Mouse (Mus musculus): ENCODE data around the gene P4hb. TPM values are rescaled to one million over a fixed set of nuclear protein-coding genes. Genes with fewer than 3 reads are reported as not detected.

P4hb gene
- total RNA-seq (2014; fragmentation: Nextera tagmentation) = 236 and 270 TPM in 2 replicates
- 334 and 373 TPM in 2 replicates for total RNA-seq (2017)

GRCm38 (mm10) chr11:120572752-120573584 is at the start of gene P4hb:
Gene P4hb (minus strand): TSS chr11:120573253.
- ATAC-seq (replicated peaks; ENCODE audit: low FRiP score, low TSS enrichment, poor library complexity, severe bottlenecking) = peak; percentile 87

- no peak for ATAC-seq (replicated peaks; ENCODE audit: low FRiP score, low TSS enrichment, poor library complexity, severe bottlenecking)
Measured at GRCm38 (mm10) chr11:120622805-120623204, 49.8 kb upstream of the P4hb start.

DNA sequence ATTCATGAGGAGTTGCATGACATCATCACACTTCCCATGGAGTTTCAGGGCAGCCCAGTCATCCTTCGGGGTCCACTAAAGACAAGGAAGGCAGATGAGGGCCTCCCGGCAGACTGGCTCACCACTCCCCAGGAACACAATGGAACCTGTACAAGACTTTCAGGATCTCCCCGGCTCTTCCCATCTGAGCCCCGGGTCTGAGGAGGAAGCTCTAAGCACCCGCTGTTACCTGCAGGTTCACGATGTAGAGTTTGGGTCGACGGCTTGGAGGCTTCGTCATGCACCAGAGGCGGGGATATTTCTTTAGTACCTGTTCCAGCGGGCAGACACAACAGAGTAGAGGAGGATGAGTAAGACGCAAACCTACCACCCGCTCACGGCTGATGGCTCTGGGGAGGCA is 47.1 kb upstream of the P4hb start:
- no peak for ATAC-seq (replicated peaks; ENCODE audit: low FRiP score, low TSS enrichment, poor library complexity, severe bottlenecking)

- no peak for ATAC-seq (replicated peaks; ENCODE audit: low FRiP score, low TSS enrichment, poor library complexity, severe bottlenecking)
Measured at GRCm38 (mm10) chr11:120618619-120619535, 45.8 kb upstream of the P4hb start.

- peak; percentile 84 for ATAC-seq (replicated peaks; ENCODE audit: low FRiP score, low TSS enrichment, poor library complexity, severe bottlenecking)
Measured at GRCm38 (mm10) chr11:120617519-120618112, 44.6 kb upstream of the P4hb start, which contains the start of gene Pcyt2. Gene Pcyt2 (minus strand): TSS chr11:120617936.

DNA sequence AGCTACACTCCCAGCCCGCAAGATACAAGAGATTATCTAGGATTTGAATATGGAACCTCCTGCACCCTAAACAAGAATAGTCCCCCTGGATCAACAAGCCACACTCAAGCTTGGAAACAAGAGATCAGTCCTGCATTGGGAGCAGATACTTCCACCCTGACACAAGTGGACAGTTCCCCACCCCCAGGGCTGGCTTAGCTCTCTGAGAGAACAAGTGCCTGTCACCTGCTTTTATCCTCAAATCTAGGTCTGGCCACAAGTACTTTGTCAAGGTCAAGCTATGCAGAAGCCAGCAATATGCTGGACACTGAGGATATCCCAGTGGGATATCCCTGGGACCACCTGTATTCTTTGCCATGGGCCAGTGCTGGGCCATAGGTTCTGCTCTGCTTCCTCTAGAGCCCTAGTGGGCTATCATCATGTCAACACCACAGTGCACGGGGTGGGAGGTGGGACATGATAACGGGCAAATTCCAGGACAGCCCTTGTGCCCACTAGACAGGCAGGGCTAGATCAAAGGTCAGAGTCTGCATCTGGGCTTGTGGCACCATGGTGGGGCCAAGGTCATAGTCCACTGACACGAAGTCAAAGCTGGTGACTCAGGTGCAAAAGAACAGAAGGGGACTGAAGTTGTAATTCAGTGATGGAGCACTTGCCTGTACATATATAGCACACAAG is 43.7 kb upstream of the P4hb start:
- ATAC-seq (replicated peaks; ENCODE audit: low FRiP score, low TSS enrichment, poor library complexity, severe bottlenecking) = peak; percentile 27

GRCm38 (mm10) chr11:120615606-120616203 is 42.7 kb upstream of the P4hb start:
- ATAC-seq (replicated peaks; ENCODE audit: low FRiP score, low TSS enrichment, poor library complexity, severe bottlenecking) = no peak

GRCm38 (mm10) chr11:120615167-120615566 is 42.1 kb upstream of the P4hb start:
- ATAC-seq (replicated peaks; ENCODE audit: low FRiP score, low TSS enrichment, poor library complexity, severe bottlenecking) = no peak

GRCm38 (mm10) chr11:120613976-120614375 is 40.9 kb upstream of the P4hb start:
- ATAC-seq (replicated peaks; ENCODE audit: low FRiP score, low TSS enrichment, poor library complexity, severe bottlenecking) = no peak

DNA sequence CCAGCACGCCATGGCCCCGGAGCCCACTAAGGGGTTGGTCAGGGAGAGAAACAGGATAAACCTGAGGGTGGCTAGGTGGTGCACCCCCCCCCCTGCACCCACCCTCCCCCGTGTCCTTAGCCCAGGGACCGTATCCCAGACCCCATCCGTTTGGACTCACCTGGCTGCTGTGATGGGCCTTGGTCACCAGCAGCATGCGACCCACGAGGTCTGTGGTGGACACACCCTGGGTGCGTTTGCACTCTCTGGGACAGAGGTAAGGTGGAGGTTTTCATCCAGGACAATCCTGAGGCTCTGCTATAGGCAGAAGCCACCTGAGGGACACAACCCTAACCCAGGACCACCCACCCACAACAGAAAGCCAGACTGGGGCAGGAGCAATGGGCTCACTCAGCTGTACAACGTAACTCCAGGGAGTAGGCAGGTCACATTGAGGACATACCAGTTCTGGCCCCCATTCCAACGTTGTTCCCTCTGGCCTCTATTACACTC is 40.5 kb upstream of the P4hb start:
- ATAC-seq (replicated peaks; ENCODE audit: low FRiP score, low TSS enrichment, poor library complexity, severe bottlenecking) = no peak

DNA sequence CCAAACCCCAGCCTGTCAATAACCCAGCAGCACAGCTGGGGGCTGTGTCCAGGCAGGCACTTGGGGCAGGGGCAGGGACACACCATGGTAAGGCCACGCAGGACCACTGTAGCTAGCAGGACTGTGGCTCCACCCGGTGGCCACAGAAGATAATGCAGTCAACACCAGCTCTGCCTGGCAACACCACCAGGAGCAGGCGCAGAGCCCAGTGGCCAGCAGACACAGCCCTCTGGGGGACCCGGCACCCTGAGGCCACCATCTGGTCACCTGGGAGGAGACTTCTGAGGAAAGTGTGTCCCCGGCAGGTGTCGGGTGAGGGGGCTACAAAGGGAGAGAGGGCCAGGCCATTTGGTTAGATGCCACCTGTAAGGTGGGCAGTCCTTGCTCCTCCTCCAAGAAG is 39.7 kb upstream of the P4hb start:
- peak; percentile 65 for ATAC-seq (replicated peaks; ENCODE audit: low FRiP score, low TSS enrichment, poor library complexity, severe bottlenecking)

DNA sequence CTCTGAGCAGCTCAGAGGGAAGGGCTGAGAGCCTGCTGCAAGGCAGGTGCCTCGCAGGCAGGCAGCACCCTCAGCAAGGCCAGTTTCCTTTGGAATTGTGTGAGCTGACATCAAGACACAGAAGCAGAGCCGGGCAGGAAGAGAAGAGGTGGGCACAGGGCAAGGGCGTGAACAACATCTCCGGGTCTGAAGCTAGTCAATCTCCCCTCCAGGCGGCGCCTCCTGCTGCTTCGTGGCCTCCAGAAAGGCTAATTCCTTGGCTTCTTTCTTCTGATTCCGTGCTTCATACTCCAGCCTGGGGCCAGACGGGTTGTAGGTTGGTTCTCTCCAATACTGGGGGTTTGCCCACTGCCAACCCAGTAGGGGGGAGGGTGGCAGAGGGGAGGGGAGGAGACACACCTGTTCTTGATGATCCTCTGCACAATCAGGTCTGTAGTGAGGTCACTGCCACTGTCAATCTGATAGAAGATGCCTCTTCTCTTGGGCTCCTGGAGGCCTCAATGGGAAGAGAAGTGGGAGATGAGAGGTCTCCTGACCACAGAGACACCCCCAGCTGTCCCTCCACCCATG is 37.5 kb upstream of the P4hb start:
- no peak for ATAC-seq (replicated peaks; ENCODE audit: low FRiP score, low TSS enrichment, poor library complexity, severe bottlenecking)

DNA sequence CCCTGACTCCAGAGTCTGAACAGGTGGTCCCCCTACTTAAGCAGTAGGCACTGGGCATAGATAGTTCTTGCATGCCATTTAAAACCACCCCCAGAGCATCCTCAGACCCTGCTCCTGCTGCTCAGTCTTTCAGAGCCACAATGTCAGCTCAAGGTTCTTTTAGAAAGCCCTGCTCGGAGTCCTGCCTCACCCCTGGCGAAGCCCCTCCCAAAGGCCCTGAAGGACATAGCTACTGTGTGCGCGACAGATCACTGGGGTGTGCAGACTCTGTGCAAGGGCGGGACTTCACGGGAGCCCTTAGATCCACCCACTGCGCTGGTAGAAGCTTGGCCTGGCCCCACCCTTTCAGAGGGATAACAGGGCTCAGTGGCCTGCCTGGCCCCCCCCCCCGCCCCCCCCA is 36.2 kb upstream of the P4hb start:
- peak; percentile 38 for ATAC-seq (replicated peaks; ENCODE audit: low FRiP score, low TSS enrichment, poor library complexity, severe bottlenecking)

DNA sequence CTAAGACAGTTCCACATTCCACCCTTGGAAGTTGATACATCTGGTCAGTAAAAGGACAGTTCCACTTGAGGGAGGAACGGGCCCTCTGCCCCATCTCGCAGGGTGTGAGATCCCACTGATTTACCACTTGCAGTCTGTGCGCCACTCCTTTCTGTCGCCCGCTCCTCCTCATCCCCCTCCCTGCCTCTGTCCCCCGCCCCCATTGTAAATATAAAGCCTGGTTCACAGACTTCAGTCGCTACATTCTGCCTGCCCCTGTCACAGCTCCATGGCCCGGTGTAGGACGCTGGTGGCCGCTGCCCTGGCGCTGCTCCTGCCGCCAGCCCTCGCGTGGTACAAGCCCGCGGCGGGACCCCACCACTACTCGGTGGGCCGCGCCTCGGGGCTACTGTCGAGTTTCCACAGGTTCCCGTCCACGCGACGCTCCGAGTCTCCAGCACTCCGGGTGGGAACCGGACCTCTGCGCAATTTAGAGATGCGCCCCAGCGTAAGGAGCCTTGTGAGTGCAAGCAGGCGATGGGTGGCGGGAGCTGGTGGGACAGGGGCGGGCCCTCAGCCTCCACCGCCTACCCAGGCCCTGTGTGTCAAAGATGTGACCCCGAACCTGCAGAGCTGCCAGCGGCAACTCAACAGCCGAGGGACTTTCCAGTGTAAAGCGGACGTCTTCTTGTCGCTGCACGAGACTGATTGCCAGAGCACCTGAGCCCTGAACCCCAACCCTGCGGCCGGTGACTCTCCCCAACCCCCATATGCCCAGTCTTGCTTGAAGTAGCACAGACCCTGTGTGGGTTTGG is 35.4 kb upstream of the P4hb start, which contains the start of gene Npb:
Gene Npb, plus strand, starts transcription at position 237 of the 794 bp plus-strand sequence.
- no peak; the same call in 1 of the 2 replicates for ATAC-seq (replicated peaks; ENCODE audit: low FRiP score, low TSS enrichment, poor library complexity, severe bottlenecking)

GRCm38 (mm10) chr11:120606764-120607163 is 33.7 kb upstream of the P4hb start:
- no peak for ATAC-seq (replicated peaks; ENCODE audit: low FRiP score, low TSS enrichment, poor library complexity, severe bottlenecking)

GRCm38 (mm10) chr11:120605667-120606066 is 32.6 kb upstream of the P4hb start:
- ATAC-seq (replicated peaks; ENCODE audit: low FRiP score, low TSS enrichment, poor library complexity, severe bottlenecking) = no peak

DNA sequence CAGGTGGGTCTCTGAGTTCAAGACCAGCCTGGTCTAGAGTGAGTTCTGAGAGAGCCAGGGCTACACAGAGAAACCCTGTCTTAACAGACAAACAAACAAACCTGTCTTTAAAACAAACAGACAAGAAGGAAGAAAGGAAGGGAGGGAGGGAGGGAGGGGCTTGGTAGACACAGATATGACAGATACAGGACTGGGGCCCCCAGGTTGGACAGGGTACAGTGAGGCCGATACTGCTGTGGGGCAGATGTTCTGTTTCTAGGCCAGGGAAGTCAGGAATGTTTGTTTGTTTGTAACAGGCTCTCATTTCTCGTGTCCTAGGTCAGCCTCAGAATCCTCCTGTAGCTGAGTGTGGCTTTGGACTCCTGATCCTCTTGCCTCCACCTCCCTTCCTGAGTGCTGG is 30.5 kb upstream of the P4hb start:
- no peak for ATAC-seq (replicated peaks; ENCODE audit: low FRiP score, low TSS enrichment, poor library complexity, severe bottlenecking)

DNA sequence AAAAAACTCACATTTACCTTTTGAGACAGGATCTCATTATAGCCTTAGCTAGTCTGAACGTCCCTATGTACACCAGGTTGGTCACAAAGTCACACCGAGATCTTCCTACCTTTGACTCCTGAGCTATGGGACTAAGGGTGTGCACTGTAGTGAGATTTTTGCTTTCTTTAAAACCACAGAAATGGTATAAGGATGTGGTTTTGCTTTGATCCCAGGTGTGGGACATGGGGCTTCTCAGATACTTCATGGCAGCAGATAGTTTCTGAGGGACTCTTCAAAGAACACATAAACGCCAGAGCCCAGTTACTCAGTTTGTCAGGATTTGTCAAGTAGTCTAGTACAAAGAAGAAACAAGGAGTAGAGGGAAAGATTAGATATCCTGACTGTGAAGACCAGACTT is 27.7 kb upstream of the P4hb start:
- no peak for ATAC-seq (replicated peaks; ENCODE audit: low FRiP score, low TSS enrichment, poor library complexity, severe bottlenecking)
